Mouse (Mus musculus): ENCODE measurements around the gene Klf11. TPM values are rescaled to one million over a fixed set of nuclear protein-coding genes. Genes with fewer than 3 reads are reported as not detected.

The Klf11 gene
- total RNA-seq, 4 experiments from 2014 or later = 7.1 to 8.8 (median 8.1) TPM

DNA sequence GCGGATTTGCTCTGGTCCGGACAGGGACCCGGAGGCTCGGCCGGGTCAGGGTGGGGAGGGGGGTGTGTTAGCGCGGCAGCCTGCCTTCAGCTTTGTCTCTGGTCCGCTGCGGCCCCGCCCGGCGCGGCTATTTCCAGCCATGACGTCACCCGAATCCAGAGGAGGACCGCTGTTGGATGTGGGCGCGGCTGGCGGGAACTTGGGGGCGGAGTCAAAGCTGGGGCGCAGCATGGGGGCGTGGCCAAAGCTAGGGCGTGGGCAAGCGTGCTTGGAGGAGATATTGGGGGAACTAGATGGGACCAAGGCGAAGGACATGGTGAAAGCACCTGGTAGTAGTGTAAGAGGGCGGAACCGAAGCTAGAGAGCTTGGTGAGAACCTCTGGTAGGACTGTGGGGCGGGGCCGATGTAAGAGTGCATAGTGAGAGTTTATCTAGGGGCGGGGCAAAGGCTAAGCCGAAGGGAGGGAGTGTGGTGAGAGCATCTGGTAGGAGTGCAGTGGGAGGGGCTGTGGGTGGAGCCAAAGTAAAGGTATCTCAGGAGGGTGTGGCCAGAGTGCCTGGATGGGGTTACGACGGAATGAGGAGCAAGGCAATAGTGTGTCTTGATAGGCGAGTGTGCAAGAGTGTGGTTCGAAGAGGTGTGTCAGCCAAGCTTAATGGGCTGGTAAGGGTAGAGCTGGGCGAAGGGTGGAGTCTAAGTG, 718 bp downstream of the Klf11 start:
- peak; percentile 94 for DNase-seq (ENCODE audit: low spot score in 2 of 2)

GRCm38 (mm10) chr12:24654065-24654862, 3.2 kb downstream of the Klf11 start:
- no peak for DNase-seq (ENCODE audit: low spot score in 2 of 2)

DNA sequence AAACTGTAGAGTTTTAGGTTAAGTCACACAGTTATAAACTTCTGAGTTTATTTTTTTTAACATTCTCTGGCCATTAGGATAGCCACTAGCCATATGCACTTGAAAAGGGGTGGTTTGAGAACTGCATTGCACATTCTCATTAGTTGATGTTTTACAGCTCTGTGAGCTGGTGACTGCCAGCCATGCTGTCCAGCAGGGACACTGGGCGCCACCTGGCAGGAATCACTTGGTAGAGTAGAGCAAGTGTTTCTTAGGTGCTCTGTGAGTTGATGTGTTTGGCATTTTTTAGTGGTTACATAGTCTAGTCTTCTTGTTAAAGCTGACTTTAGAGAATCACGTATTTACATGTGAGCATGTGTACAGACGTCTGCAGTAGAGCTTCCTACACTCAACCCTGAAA, 5.4 kb downstream of the Klf11 start:
- DNase-seq (ENCODE audit: low spot score in 2 of 2) = no peak

- no peak for DNase-seq (ENCODE audit: low spot score in 2 of 2)
Observed at GRCm38 (mm10) chr12:24658998-24659397, 7.9 kb downstream of the Klf11 start.

DNA sequence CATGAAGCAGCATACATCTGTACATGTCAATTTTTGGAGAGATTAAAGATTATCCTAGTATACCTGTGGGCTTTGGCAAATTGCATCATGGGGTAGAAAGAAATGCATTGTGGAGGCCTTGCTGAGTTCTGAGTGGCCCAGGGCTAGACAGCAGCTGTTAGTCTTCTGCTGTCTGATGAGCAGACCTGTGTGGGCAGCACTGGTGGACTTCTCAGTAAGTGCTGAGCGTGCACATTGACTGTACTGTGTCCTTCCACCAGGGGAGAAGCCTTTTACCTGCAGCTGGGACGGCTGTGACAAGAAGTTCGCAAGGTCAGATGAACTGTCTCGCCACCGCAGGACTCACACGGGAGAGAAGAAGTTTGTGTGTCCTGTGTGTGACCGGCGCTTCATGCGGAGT, 8.8 kb downstream of the Klf11 start:
- no peak for DNase-seq (ENCODE audit: low spot score in 2 of 2)

DNA sequence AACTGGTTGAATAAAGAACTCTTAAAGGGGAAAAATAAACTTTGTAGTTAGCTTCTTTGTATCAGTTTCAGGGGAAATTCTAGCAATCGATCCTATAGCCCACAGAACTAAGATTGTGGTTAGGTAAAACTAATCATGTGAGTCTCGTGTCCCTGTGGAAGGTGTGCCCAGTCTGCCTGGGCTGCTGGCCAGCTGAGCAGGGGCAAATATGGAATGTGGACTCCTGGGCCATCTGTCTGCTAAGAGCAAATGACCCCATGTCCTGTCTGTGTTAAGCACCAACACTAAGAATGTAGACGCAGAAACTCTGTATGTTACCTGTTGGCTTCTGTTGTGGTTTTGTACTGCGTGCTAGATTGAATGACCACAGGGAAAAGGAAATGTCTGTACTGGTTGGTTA, 10.0 kb downstream of the Klf11 start:
- DNase-seq (ENCODE audit: low spot score in 2 of 2) = no peak

DNA sequence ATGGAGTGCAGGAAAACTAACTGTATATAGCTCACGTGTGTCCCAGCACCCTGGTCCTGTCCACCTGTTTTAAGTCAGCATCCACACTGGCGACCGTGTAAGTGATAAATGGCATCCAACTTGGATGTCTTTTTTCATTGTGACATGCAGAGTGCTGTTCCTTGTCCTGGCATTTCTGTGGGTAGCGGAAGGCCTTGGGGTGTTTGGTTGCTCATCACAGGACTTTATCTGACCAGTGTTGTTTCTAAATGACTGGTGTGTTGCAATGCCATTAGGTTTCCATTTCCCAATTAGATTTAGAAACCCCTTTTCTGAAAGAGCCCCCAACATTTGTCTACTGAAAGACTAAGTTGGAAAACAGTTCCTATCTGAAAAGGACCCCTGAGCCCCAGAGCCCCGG, 11.1 kb downstream of the Klf11 start:
- DNase-seq (ENCODE audit: low spot score in 2 of 2) = no peak

DNA sequence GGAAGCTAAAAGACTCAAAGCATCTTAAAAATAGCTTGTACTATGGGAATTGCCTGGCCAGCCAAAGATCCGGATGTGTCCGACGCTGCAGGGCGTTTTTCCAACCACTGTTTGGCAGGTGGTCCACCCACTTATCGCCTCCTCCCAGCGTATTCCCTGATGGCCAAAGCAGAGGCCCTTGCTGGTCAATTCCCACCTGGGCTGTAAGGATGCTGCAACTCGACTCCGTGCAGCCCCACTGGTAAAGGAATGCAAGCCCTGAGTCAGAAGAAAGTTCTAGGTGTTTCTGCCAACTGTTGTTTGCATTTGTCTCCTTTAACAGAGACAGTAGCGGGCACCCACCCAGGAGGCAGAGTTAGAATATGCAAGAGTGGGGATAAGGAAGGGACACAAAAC, 29.0 kb downstream of the Klf11 start:
- no peak for DNase-seq (ENCODE audit: low spot score in 2 of 2)

DNA sequence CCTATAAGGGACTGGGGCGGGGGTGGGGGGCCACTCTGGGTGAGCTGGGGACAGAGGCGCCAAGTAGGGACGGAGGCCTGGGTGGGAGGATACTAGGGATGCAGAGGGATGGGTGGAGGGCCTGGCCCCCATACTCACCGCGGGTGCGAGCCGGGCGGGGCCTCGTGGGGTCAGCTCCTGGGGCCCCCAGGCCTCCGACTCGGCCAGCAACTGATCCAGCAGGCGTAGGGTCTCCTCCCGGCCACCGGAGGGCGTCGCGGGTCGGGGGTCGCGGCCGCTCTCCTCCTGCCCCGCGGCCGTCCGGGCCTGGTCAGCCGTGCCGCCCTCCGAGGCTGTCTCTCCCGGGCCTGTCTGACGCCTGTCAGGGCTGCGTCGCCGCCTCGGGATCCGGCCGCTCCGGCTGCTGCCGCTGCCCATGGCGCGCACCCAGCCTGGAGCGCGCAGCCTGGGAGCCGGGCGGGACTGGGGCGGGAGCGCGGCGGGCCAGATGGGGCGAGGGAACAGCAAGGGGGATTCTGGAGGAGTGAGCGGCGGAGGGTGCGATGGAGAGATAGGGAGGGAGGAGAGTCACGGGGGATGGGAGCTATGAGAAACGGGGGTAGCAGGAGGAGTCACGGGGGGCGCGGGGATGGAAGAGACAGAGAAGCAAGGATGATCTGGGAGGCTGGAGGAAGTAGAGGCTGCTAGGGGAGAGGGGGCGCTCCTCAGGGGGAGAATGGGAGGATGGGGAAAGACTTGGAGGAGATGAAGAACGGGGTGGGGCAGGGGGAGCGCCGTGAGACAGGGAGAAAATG, 29.6 kb downstream of the Klf11 start:
- no peak for DNase-seq (ENCODE audit: low spot score in 2 of 2)

DNA sequence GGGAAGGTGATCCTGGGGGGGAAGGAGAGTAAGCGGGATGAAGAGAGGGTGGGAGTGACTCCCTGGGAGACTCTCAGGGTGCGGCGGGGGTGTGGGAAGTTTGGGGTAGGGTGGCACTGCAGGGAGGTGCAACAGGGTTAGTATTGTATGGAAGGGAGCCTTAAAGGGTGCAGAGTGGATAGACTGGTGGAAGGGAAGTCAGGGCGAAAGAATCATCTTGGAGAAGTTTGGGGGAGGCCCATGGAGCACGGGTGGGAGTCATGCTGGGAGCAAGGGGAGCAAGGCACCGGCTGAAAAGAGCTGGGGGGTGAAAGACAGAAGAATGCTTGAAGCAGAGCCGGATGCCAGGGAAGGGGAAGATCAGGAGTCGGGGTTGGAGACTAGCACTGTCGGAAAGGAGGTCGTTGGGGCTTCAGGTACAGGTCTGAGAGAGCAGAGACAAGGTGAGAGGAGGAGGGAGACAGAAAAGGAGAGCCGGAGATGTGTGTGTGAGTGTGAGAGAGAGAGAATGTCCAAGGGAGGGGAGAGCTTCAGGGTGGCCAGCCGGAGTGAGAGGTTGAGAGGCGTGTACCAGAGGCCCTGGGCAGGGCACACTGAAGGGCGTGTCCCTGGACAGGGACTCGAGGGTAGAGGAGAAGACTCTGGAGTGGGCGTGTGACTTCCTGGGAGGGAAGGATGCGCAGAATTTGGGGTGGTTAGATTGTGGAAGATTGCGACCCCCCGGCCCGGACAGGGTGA, 30.4 kb downstream of the Klf11 start, which contains the start of gene Cys1:
Gene Cys1 (minus strand): TSS at position 528 of the 738 bp plus-strand sequence.
- DNase-seq (ENCODE audit: low spot score in 2 of 2) = no peak

- peak in 1 of 2 experiments; percentile 41 for DNase-seq (ENCODE audit: low spot score in 2 of 2)
Observed at GRCm38 (mm10) chr12:24682563-24682962, 31.5 kb downstream of the Klf11 start.

DNA sequence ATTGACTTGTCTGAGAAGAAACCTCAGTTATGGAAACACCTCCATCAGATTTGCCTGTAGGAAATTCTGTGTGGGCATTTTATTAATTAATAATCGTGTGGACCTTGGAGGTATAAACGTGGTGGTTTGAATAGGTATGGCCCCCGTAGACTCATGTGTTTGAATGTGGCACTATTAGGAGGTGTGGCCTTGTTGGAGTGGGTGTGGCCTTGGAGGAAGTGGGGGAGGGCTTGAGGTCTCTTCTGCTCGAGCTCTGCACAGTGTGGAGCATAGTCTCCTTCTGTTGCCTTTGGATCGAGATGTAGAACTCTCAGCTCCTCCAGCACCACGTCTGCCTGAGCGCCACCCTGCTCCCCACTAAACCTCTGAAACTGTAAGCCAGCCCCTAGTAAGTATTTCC, 32.4 kb downstream of the Klf11 start:
- DNase-seq (ENCODE audit: low spot score in 2 of 2) = no peak

GRCm38 (mm10) chr12:24686038-24686695, 35.1 kb downstream of the Klf11 start:
- DNase-seq (ENCODE audit: low spot score in 2 of 2) = no peak

DNA sequence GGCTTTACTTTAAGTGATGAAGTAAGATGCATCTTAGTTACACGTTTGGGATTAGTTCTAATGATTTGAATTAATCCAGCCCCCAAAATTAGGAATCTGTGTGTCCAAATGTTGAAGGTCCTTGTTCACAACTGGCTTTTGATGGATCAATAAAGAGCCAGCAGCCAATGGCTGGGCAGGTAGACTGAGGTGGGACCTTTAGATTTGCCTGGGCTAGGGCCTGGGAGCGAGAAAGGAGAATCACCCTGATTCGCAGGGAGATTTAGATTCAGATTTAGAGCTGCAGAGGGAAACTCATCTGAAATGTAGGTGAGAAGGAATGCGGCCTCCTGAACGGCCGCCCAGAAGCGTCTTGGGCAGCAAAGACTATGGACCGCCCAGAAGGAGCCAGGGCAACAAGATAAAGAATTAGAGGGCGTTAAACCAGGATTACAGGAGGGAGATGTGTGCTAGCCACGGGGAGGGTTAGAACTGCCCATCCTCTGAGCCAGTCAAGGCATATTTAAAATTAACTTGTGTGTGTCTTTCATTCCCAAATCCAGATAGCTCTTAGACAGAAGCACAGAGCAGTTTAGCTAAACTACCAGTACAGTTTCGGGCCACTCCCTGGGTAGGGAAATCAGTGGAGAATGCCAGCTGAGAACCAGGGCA, 35.7 kb downstream of the Klf11 start:
- no peak for DNase-seq (ENCODE audit: low spot score in 2 of 2)

GRCm38 (mm10) chr12:24690351-24690750, 39.3 kb downstream of the Klf11 start:
- no peak for DNase-seq (ENCODE audit: low spot score in 2 of 2)

- DNase-seq (ENCODE audit: low spot score in 2 of 2) = peak; percentile 48 to 68
Observed at GRCm38 (mm10) chr12:24696500-24697483, 45.7 kb downstream of the Klf11 start.

DNA sequence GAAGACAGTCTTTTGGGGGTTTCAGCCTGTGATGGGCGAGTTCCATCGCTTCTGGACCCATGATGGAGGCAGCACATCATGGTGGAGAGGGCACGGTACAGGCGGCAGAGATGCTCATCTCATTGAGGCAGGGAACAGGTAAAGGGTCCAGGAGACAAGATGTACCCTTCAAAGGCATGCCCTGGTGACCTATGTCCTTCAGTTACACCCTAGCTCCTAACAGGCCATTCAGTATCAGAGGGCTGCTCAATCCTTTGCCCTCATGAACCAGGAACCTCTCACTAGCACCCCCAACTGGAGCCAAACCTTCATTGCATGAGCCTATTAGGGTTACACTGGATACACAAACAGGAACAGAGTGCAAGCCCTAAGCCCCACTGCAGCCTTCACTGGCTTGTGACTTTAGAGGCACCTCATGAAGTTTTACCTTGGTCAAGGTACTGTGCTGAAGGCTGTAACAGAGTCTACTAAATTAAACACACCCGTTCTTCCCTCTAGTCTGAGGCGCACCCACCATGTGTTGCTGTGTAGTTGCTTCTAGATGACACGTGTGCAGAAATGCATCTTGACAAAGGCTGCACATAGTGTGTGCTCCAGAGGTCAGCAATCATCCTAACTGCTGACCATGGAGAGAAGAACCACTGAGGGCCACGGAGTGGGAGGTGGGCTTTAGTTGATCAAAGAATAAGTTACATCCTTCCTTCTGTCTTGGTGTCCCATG, 46.6 kb downstream of the Klf11 start:
- no peak for DNase-seq (ENCODE audit: low spot score in 2 of 2)

DNA sequence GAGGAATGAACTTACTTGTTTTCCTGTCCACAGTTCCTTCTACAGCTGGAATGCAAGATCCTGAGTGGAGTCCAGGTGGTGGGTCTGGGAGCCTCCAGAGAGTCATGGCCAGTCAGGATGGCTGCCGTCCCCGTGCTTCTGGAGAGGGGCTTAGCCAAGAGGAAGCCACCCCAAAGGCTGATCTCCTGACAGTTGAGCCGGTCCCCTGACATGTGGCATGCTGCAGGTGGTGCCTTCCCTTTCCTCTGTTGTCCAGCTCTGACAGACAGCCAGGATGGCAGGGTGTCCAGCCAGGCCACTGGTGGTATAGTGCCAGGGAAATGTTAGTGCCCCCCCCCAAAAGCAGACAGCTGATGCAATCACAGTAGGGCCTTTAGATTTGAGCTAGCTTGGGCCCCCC, 47.4 kb downstream of the Klf11 start:
- DNase-seq (ENCODE audit: low spot score in 2 of 2) = no peak
